Mouse (Mus musculus): Measurements from ENCODE around the gene Ppp1r10. TPM values are rescaled to one million over a fixed set of nuclear protein-coding genes. Genes with fewer than 3 reads are reported as not detected.

Gene Ppp1r10
- total RNA-seq (2021) = 10 to 100 TPM; 66.5 to 72.5 TPM
- long read RNA-seq, full-length matches to known transcripts = 12 of 67 reads
- long read RNA-seq, partial matches to known transcripts = 21 of 67 reads
- long read RNA-seq, other reads (novel, unspliced or antisense) = 34 of 67 reads

- peak; percentile 99 to 100 for DNase-seq (ENCODE audit: low spot score in 2 of 2)
Measured at GRCm38 (mm10) chr17:35916297-35917142, at the start of gene Ppp1r10, which contains the start of gene Mrps18b. Gene Ppp1r10, plus strand, starts transcription at chr17:35916434. Gene Mrps18b, minus strand, starts transcription at chr17:35916389.

- DNase-seq (ENCODE audit: low spot score in 2 of 2) = no peak
Measured at GRCm38 (mm10) chr17:35866911-35867890, 49.0 kb upstream of the Ppp1r10 start.

- no peak for DNase-seq (ENCODE audit: low spot score in 2 of 2)
Measured at GRCm38 (mm10) chr17:35868165-35868820, 47.9 kb upstream of the Ppp1r10 start.

GRCm38 (mm10) chr17:35868961-35869345, 47.3 kb upstream of the Ppp1r10 start:
- no peak for DNase-seq (ENCODE audit: low spot score in 2 of 2)

- no peak for DNase-seq (ENCODE audit: low spot score in 2 of 2)
Measured at GRCm38 (mm10) chr17:35869346-35870067, 46.7 kb upstream of the Ppp1r10 start.

GRCm38 (mm10) chr17:35870151-35870883, 45.9 kb upstream of the Ppp1r10 start:
- no peak for DNase-seq (ENCODE audit: low spot score in 2 of 2)

GRCm38 (mm10) chr17:35870884-35871696, 45.1 kb upstream of the Ppp1r10 start:
- no peak for DNase-seq (ENCODE audit: low spot score in 2 of 2)

- DNase-seq (ENCODE audit: low spot score in 2 of 2) = peak; percentile 80 to 90
Measured at GRCm38 (mm10) chr17:35873774-35874519, 42.3 kb upstream of the Ppp1r10 start.

- no peak for DNase-seq (ENCODE audit: low spot score in 2 of 2)
Measured at GRCm38 (mm10) chr17:35874721-35875120, 41.5 kb upstream of the Ppp1r10 start.

- DNase-seq (ENCODE audit: low spot score in 2 of 2) = peak; percentile 94 to 98
Measured at GRCm38 (mm10) chr17:35879245-35880057, 36.8 kb upstream of the Ppp1r10 start, which contains the start of gene Dhx16. Gene Dhx16, plus strand, starts transcription at chr17:35879819.

GRCm38 (mm10) chr17:35882924-35883323, 33.3 kb upstream of the Ppp1r10 start:
- DNase-seq (ENCODE audit: low spot score in 2 of 2) = no peak

- DNase-seq (ENCODE audit: low spot score in 2 of 2) = no peak
Measured at GRCm38 (mm10) chr17:35883777-35884176, 32.5 kb upstream of the Ppp1r10 start.

- DNase-seq (ENCODE audit: low spot score in 2 of 2) = no peak
Measured at GRCm38 (mm10) chr17:35887725-35888124, 28.5 kb upstream of the Ppp1r10 start.

- DNase-seq (ENCODE audit: low spot score in 2 of 2) = peak; percentile 91 to 93
Measured at GRCm38 (mm10) chr17:35896781-35897643, 19.2 kb upstream of the Ppp1r10 start, which contains the start of gene 2310061I04Rik. Gene 2310061I04Rik, minus strand, starts transcription at chr17:35897431.

GRCm38 (mm10) chr17:35897644-35898573, 18.3 kb upstream of the Ppp1r10 start:
- no peak for DNase-seq (ENCODE audit: low spot score in 2 of 2)
